Mouse (Mus musculus) CH12.LX (cell line): ENCODE data around the gene Baz2b. TPM values are rescaled to one million over a fixed set of nuclear protein-coding genes. Genes with fewer than 3 reads are reported as not detected.
A peak's percentile ranks its signal among the peaks of the same experiment; 100 is the strongest.

Experiments used
- DNase-seq: peaks from one replicate; pipeline ENCODE4 v3.0.0-alpha.2; 2013; ENCODE audit errors: extremely low read depth
- H3K27ac ChIP-seq: 2 replicates; pipeline ENCODE4 v1.5.1; 2012; ENCODE audit warnings: low read depth, mild to moderate bottlenecking, control low read depth, moderate library complexity; ENCODE audit not compliant: insufficient read depth
- H3K27me3 ChIP-seq: replicated peaks from 2 replicates; pipeline ENCODE3; 2012; ENCODE audit warnings: inconsistent platforms
- H3K36me3 ChIP-seq, 2 experiments: replicated peaks in 1 of 2; 2 replicates each; pipeline versions ENCODE3 to v1.6.1; 2012; ENCODE audit warnings: inconsistent platforms in 1 of 2, low read length in 1 of 2, mild to moderate bottlenecking in 1 of 2, mixed read lengths in 1 of 2, moderate library complexity in 1 of 2; ENCODE audit not compliant: control insufficient read depth in 1 of 2, insufficient read depth in 1 of 2
- H3K4me1 ChIP-seq, 2 experiments: 2 replicates each; pipeline ENCODE4 v1.6.1; 2012; ENCODE audit warnings: inconsistent platforms in 1 of 2, moderate library complexity in 1 of 2; ENCODE audit not compliant: insufficient read depth in 2 of 2, control insufficient read depth in 1 of 2
- H3K4me2 ChIP-seq: 2 replicates; pipeline ENCODE4 v1.6.1; 2012; ENCODE audit warnings: low read depth, mild to moderate bottlenecking, control low read depth; ENCODE audit not compliant: poor library complexity, insufficient read depth, severe bottlenecking
- H3K4me3 ChIP-seq, 3 experiments: fragments of 150-350 bp in 1 of 3; sonication (generic) in 1 of 3; replicated peaks in 1 of 3; 2 replicates each; pipeline versions ENCODE3 to v1.5.1; 2011 to 2012; ENCODE audit warnings: low read depth in 2 of 3, low read length in 2 of 3, mild to moderate bottlenecking in 2 of 3, moderate library complexity in 2 of 3, control low read depth in 1 of 3, improper control_type of control experiment in 1 of 3, inconsistent platforms in 1 of 3, mixed read lengths in 1 of 3; ENCODE audit not compliant: poor library complexity in 1 of 3
- H3K79me2 ChIP-seq: replicated peaks from 2 replicates; pipeline ENCODE4 v1.6.1; 2012; ENCODE audit warnings: mild to moderate bottlenecking, moderate library complexity; ENCODE audit not compliant: control insufficient read depth, poor library complexity, insufficient read depth, severe bottlenecking; ENCODE audit errors: extremely low read depth
- H3K9ac ChIP-seq: 2 replicates; pipeline ENCODE4 v1.6.1; 2012; ENCODE audit warnings: low read depth, mild to moderate bottlenecking, control low read depth, moderate library complexity; ENCODE audit not compliant: insufficient read depth
- H3K9me3 ChIP-seq: replicated peaks from 2 replicates; pipeline ENCODE3; 2012; ENCODE audit warnings: low read length, inconsistent platforms, mixed read lengths
- BHLHE40 ChIP-seq: IDR thresholded peaks from 2 replicates; pipeline ENCODE4 v1.6.1; 2011; ENCODE audit warnings: mild to moderate bottlenecking, low read depth, low read length, improper control_type of control experiment
- CHD1 ChIP-seq: IDR thresholded peaks from 2 replicates; pipeline ENCODE4 v1.6.1; 2012; ENCODE audit warnings: low read depth, low read length, improper control_type of control experiment, inconsistent platforms
- CHD2 ChIP-seq: IDR thresholded peaks from 2 replicates; pipeline ENCODE4 v1.6.1; 2011; ENCODE audit warnings: low read length, improper control_type of control experiment
- CTCF ChIP-seq, 2 experiments: IDR thresholded peaks in 1 of 2; conservative IDR thresholded peaks in 1 of 2; 2 replicates each; pipeline ENCODE4 v1.5.1; 2011 to 2012; ENCODE audit warnings: low read depth in 2 of 2, low read length in 2 of 2, improper control_type of control experiment in 1 of 2, inconsistent platforms in 1 of 2, mild to moderate bottlenecking in 1 of 2, moderate library complexity in 1 of 2
- E2F4 ChIP-seq: IDR thresholded peaks from 2 replicates; pipeline ENCODE4 v1.6.1; 2011; ENCODE audit warnings: low read depth, low read length, improper control_type of control experiment; ENCODE audit not compliant: insufficient replicate concordance
- ELF1 ChIP-seq: IDR thresholded peaks from 2 replicates; pipeline ENCODE4 v1.6.1; 2014; ENCODE audit warnings: low read depth, mild to moderate bottlenecking, inconsistent platforms, low read length, improper control_type of control experiment
- EP300 ChIP-seq: IDR thresholded peaks from 2 replicates; pipeline ENCODE4 v1.6.1; 2011; ENCODE audit warnings: low read length, improper control_type of control experiment
- ETS1 ChIP-seq: conservative IDR thresholded peaks from 2 replicates; pipeline ENCODE4 v1.6.1; 2012; ENCODE audit warnings: low read depth, mild to moderate bottlenecking, inconsistent platforms, low read length, improper control_type of control experiment, moderate library complexity
- GABPA ChIP-seq: IDR thresholded peaks from 2 replicates; pipeline ENCODE4 v1.6.1; 2012; ENCODE audit warnings: low read depth, low read length, improper control_type of control experiment, inconsistent platforms; ENCODE audit not compliant: insufficient replicate concordance
- HCFC1 ChIP-seq: IDR thresholded peaks from 2 replicates; pipeline ENCODE4 v1.6.1; 2012; ENCODE audit warnings: low read depth, mild to moderate bottlenecking, inconsistent platforms, low read length, improper control_type of control experiment
- JUN ChIP-seq: IDR thresholded peaks from 2 replicates; pipeline ENCODE4 v1.6.1; 2011; ENCODE audit warnings: low read depth, mild to moderate bottlenecking, low read length, improper control_type of control experiment, moderate library complexity; ENCODE audit not compliant: insufficient read depth
- KAT2A ChIP-seq: IDR thresholded peaks from 2 replicates; pipeline ENCODE4 v1.6.1; 2012; ENCODE audit warnings: low read length, improper control_type of control experiment, inconsistent platforms; ENCODE audit not compliant: insufficient replicate concordance
- MAFK ChIP-seq: IDR thresholded peaks from 2 replicates; pipeline ENCODE4 v1.6.1; 2011; ENCODE audit warnings: low read length, improper control_type of control experiment; ENCODE audit not compliant: insufficient replicate concordance
- MEF2A ChIP-seq: IDR thresholded peaks from 2 replicates; pipeline ENCODE4 v1.6.1; 2014; ENCODE audit warnings: low read depth, mild to moderate bottlenecking, inconsistent platforms, low read length, improper control_type of control experiment, borderline replicate concordance
- MXI1 ChIP-seq: IDR thresholded peaks from 2 replicates; pipeline ENCODE4 v1.6.1; 2011; ENCODE audit warnings: mild to moderate bottlenecking, low read depth, low read length, improper control_type of control experiment
- MYC ChIP-seq: IDR thresholded peaks from 2 replicates; pipeline ENCODE4 v1.6.1; 2011; ENCODE audit warnings: low read depth, mild to moderate bottlenecking, improper control_type of control experiment, low read length
- NELFE ChIP-seq: IDR thresholded peaks from 2 replicates; pipeline ENCODE4 v1.6.1; 2011; ENCODE audit warnings: low read depth, low read length, improper control_type of control experiment
- NRF1 ChIP-seq: IDR thresholded peaks from 2 replicates; pipeline ENCODE4 v1.6.1; 2014; ENCODE audit warnings: low read depth, mild to moderate bottlenecking, inconsistent platforms, low read length, improper control_type of control experiment, moderate library complexity
- PAX5 ChIP-seq: IDR thresholded peaks from 2 replicates; pipeline ENCODE4 v1.6.1; 2012; ENCODE audit warnings: low read length, inconsistent platforms, mixed read lengths
- POLR2A ChIP-seq: IDR thresholded peaks from 2 replicates; pipeline ENCODE4 v1.6.1; 2011; ENCODE audit warnings: low read depth, mild to moderate bottlenecking, improper control_type of control experiment, low read length
- POLR2AphosphoS2 ChIP-seq: IDR thresholded peaks from 2 replicates; pipeline ENCODE4 v1.6.1; 2011; ENCODE audit warnings: low read depth, low read length, improper control_type of control experiment
- RCOR1 ChIP-seq: conservative IDR thresholded peaks from 2 replicates; pipeline ENCODE4 v1.6.1; 2012; ENCODE audit warnings: low read depth, mild to moderate bottlenecking, inconsistent platforms, low read length, improper control_type of control experiment
- SMC3 ChIP-seq: IDR thresholded peaks from 2 replicates; pipeline ENCODE4 v1.6.1; 2011; ENCODE audit warnings: low read depth, low read length, improper control_type of control experiment
- TBP ChIP-seq: conservative IDR thresholded peaks from 2 replicates; pipeline ENCODE4 v1.6.1; 2011; ENCODE audit warnings: low read depth, low read length, improper control_type of control experiment
- UBTF ChIP-seq: IDR thresholded peaks from 2 replicates; pipeline ENCODE4 v1.6.1; 2012; ENCODE audit warnings: low read depth, mild to moderate bottlenecking, inconsistent platforms, low read length, improper control_type of control experiment, moderate library complexity
- USF2 ChIP-seq: conservative IDR thresholded peaks from 2 replicates; pipeline ENCODE4 v1.6.1; 2011; ENCODE audit warnings: low read depth, low read length, improper control_type of control experiment
- ZC3H11A ChIP-seq: IDR thresholded peaks from 2 replicates; pipeline ENCODE4 v1.6.1; 2012; ENCODE audit warnings: low read depth, mild to moderate bottlenecking, inconsistent platforms, low read length, improper control_type of control experiment
- dilution Hi-C: fragments of 300-500 bp; cut with MboI; formaldehyde crosslinking; loops from 2 replicates; pipeline ENCODE4 v1.14.3; 2020; ENCODE audit warnings: low sequenced_read_pairs; ENCODE audit not compliant: extremely low pct_unique_long_range_greater_than_20kb, extremely low pct_ligation_motif_present
- in situ Hi-C: fragments of 300-500 bp; cut with MboI; formaldehyde crosslinking; loops from 3 replicates; pipeline ENCODE4 v1.14.3; 2019; ENCODE audit warnings: low sequenced_read_pairs, low pct_ligation_motif_present, low pct_unique_long_range_greater_than_20kb, mixed read lengths
- polyA plus RNA-seq: library from polyadenylated mRNA; unstranded; fragments of >175 nt; gene quantifications from 2 replicates; pipeline ENCODE4 v1.2.1, GENCODE M21; 2012; ENCODE audit warnings: low read depth; ENCODE audit not compliant: insufficient read length
- total RNA-seq, 2 experiments: library from RNA; depleted of rRNA; stranded (reverse); fragments of 300-350 nt in 1 of 2; fragments of >200 nt in 1 of 2; gene quantifications; 2 replicates each; pipeline ENCODE4 v1.2.3; 2012 to 2014

The Baz2b gene
- total and polyA plus RNA-seq, 3 experiments, result 17.3 to 36.3 (median 31.9) TPM

- TF ChIP-seq ETS1, result no peak; the same call in 1 of the 2 replicates
- TF ChIP-seq, all 38 proteins: peak for 18
Measured at GRCm38 (mm10) chr2:59881831-59882741, 327.6 kb downstream of the Baz2b start, which contains the start of gene Wdsub1 (continued).

- Histone ChIP-seq H3K9ac (peak overlapping the region; percentile 65; the same call in 1 of the 2 replicates), H3K9me3 (peaks cover 7% of the 10 kb centered on the region), H3K4me2 (peak overlapping the region; percentile 62), H3K27me3 (no peaks in the 10 kb centered on the region), H3K79me2 (no peaks in the 10 kb centered on the region), H3K36me3 (peaks cover 0 to 1% of the 10 kb centered on the region in 2 experiments), H3K4me1 (peaks cover 6 to 27% of the 10 kb centered on the region in 2 experiments), H3K27ac (no peak overlapping the region), H3K4me3 (peak overlapping the region in 1 of 3 experiments; percentile 57)
- in situ Hi-C loops, result no loop called here
- DNase-seq, result no peak
- no peak for TF ChIP-seq HCFC1
- no peak for TF ChIP-seq ETS1
- TF ChIP-seq USF2, result no peak
- TF ChIP-seq NELFE, result no peak
- no peak for TF ChIP-seq MAFK
- no peak for TF ChIP-seq TBP
- no peak for TF ChIP-seq CTCF (conservative IDR thresholded peaks at IDR 0.05 in 1 of 2, IDR thresholded peaks at IDR 0.05 in 1 of 2; ENCODE audit: low read depth in 2 of 2, low read length in 2 of 2)
- TF ChIP-seq POLR2A, result no peak
- TF ChIP-seq MYC, result no peak
- no peak for TF ChIP-seq POLR2AphosphoS2
- TF ChIP-seq CHD2, result no peak
- TF ChIP-seq GABPA, result no peak
- TF ChIP-seq UBTF, result no peak
- no peak for TF ChIP-seq SMC3
- no peak for TF ChIP-seq NRF1
- no peak for TF ChIP-seq PAX5
- no peak for TF ChIP-seq BHLHE40
- dilution Hi-C loops, result no loop called here
Measured at GRCm38 (mm10) chr2:59881404-59881803, 328.2 kb downstream of the Baz2b start.

- in situ Hi-C loops, result no loop called here
- H3K4me3 ChIP-seq, result no peak overlapping the region
- H3K27me3 ChIP-seq, result no peaks in the 10 kb centered on the region
- peaks cover 6 to 26% of the 10 kb centered on the region in 2 experiments for H3K4me1 ChIP-seq
- H3K4me2 ChIP-seq, result no peak overlapping the region
- peaks cover 0 to 5% of the 10 kb centered on the region in 2 experiments for H3K36me3 ChIP-seq
- H3K9ac ChIP-seq, result no peak overlapping the region
- peaks cover 7% of the 10 kb centered on the region for H3K9me3 ChIP-seq
- H3K79me2 ChIP-seq, result no peaks in the 10 kb centered on the region
- H3K27ac ChIP-seq, result no peak overlapping the region
- DNase-seq, result no peak
- dilution Hi-C loops, result no loop called here
- TF ChIP-seq CHD1 (no peak), ELF1 (no peak), PAX5 (no peak), POLR2AphosphoS2 (no peak), JUN (no peak), HCFC1 (no peak), KAT2A (no peak), TBP (no peak), RCOR1 (no peak), UBTF (no peak), CTCF (conservative IDR thresholded peaks at IDR 0.05 in 1 of 2, IDR thresholded peaks at IDR 0.05 in 1 of 2; ENCODE audit: low read depth in 2 of 2, low read length in 2 of 2) (no peak), ZC3H11A (no peak), EP300 (no peak), E2F4 (no peak), NRF1 (no peak), SMC3 (no peak), GABPA (no peak), MEF2A (no peak), MXI1 (no peak)
Measured at GRCm38 (mm10) chr2:59878221-59878620, 331.4 kb downstream of the Baz2b start.
